Mouse (Mus musculus) liver, postnatal 0 days (tissue): Measurements from ENCODE around the gene Frmd4b.

Experiments used
- CTCF ChIP-seq: sonication (generic); IDR thresholded peaks from 2 replicates; pipeline ENCODE4 v1.5.1; 2016; ENCODE audit warnings: antibody characterized with exemption, low read depth
- EP300 ChIP-seq: IDR thresholded peaks from 2 replicates; pipeline ENCODE4 v1.6.1; 2016; ENCODE audit warnings: antibody characterized with exemption, low read depth, mild to moderate bottlenecking

DNA sequence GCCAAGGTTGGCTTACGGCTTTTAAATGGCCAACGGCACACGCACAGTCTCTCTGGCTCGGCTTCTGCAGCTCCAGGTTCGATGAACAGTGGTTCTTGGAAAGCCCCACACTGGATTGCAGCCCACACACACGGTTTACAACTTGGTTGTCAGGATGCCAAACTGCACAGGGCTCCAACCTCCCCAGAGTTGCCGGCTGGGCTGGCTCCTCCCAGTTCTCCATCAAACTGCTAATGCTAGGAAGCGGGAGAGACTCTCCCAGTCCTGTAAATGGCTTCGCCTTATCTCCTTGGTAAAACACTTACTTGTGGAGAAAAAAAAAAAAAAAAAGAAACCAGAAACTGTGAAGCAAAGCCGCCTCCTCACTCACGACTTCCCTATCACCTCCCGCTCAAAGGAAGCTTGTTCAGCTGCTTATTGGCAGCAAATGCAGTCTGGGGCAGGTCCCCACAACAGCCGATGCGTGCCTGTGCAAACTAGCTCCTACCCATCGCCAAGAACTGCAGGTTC is 111.1 kb downstream of the Frmd4b start:
- TF ChIP-seq CTCF = no peak
- no peak for TF ChIP-seq EP300
